Mouse (Mus musculus) left cerebral cortex, postnatal 14 days (tissue): Measurements from ENCODE around the gene Gm29427. TPM values are rescaled to one million over a fixed set of nuclear protein-coding genes. Genes with fewer than 3 reads are reported as not detected.

Source experiments
- DNase-seq, 2 experiments: peaks; one replicate each; pipeline ENCODE4 v3.0.0; 2021 to 2022; ENCODE audit warnings: low spot score in 2 of 2, mixed read lengths in 1 of 2
- intact Hi-C: fragments of 180-260 bp; cut with DNase I; formaldehyde crosslinking; loops from one replicate; pipeline ENCODE4 v1.15.1; 2025
- total RNA-seq, 2 experiments: library from RNA; stranded (reverse); gene quantifications; 2 replicates each; pipeline ENCODE4 v1.2.3; 2021

Gene Gm29427
- total RNA-seq, 2 experiments from 2014 or later = 0.62 TPM; not detected in 1

GRCm38 (mm10) chr1:130733671-130734070 lies 18.1 kb upstream of the Gm29427 start:
- no peak for DNase-seq
- intact Hi-C loops = no loop called here

- DNase-seq = no peak
- intact Hi-C loops = no loop called here
These were observed 17.4 kb upstream of the Gm29427 start for GRCm38 (mm10) chr1:130732706-130733658.

GRCm38 (mm10) chr1:130731741-130732337 lies 16.2 kb upstream of the Gm29427 start, which contains the start of gene AA986860:
Gene AA986860, plus strand, starts transcription at chr1:130731976.
- no peak for DNase-seq
- intact Hi-C loops = no loop called here

- intact Hi-C loops = no loop called here
These were observed 13.6 kb upstream of the Gm29427 start, which contains the start of gene Pfkfb2 for GRCm38 (mm10) chr1:130729153-130729552. Gene Pfkfb2, minus strand, starts transcription at chr1:130729253.

GRCm38 (mm10) chr1:130728708-130729107 lies 13.1 kb upstream of the Gm29427 start:
- intact Hi-C loops = no loop called here
- peak in 1 of 2 experiments; percentile 47 for DNase-seq

More at GRCm38 (mm10) chr1:130729153-130729552, 13.6 kb upstream of the Gm29427 start, which contains the start of gene Pfkfb2:
- DNase-seq = no peak

GRCm38 (mm10) chr1:130728070-130728469 lies 12.5 kb upstream of the Gm29427 start:
- intact Hi-C loops = no loop called here
- no peak for DNase-seq

- intact Hi-C loops = no loop called here
- peak in 1 of 2 experiments; percentile 39 for DNase-seq
These were observed 10.8 kb upstream of the Gm29427 start for GRCm38 (mm10) chr1:130726396-130726795.

GRCm38 (mm10) chr1:130724206-130724605 lies 8.6 kb upstream of the Gm29427 start:
- intact Hi-C loops = no loop called here
- DNase-seq = no peak

GRCm38 (mm10) chr1:130717291-130717871 lies 1.8 kb upstream of the Gm29427 start, which contains the start of gene Yod1:
Gene Yod1, plus strand, starts transcription at chr1:130717327.
- peak; percentile 87 for DNase-seq
- intact Hi-C loops = loop anchor here (2.0 kb wide), 1 partner anchor 67 kb away; no protein-coding TSS in a partner anchor

GRCm38 (mm10) chr1:130716513-130717290 lies 1.1 kb upstream of the Gm29427 start:
- intact Hi-C loops = loop anchor here (2.0 kb wide), 1 partner anchor 68 kb away; no protein-coding TSS in a partner anchor
- DNase-seq = peak; percentile 34 to 50

GRCm38 (mm10) chr1:130716218-130716512 lies 566 bp upstream of the Gm29427 start:
- intact Hi-C loops = loop anchor here (2.0 kb wide), 1 partner anchor 69 kb away; no protein-coding TSS in a partner anchor
- DNase-seq = no peak

- intact Hi-C loops = no loop called here
- peak in 1 of 2 experiments; percentile 14 for DNase-seq
These were observed 1.6 kb downstream of the Gm29427 start for GRCm38 (mm10) chr1:130714046-130714445.

GRCm38 (mm10) chr1:130710283-130711080 lies 5.1 kb downstream of the Gm29427 start:
- no peak for DNase-seq
- intact Hi-C loops = no loop called here

- intact Hi-C loops = no loop called here
- DNase-seq = no peak
These were observed 12.0 kb downstream of the Gm29427 start for GRCm38 (mm10) chr1:130703613-130704012.

- intact Hi-C loops = no loop called here
- no peak for DNase-seq
These were observed 13.6 kb downstream of the Gm29427 start for GRCm38 (mm10) chr1:130701976-130702375.

GRCm38 (mm10) chr1:130699937-130700633 lies 15.5 kb downstream of the Gm29427 start:
- intact Hi-C loops = no loop called here
- peak; percentile 39 to 40 for DNase-seq

- no peak for DNase-seq
- intact Hi-C loops = no loop called here
These were observed 17.0 kb downstream of the Gm29427 start for GRCm38 (mm10) chr1:130698601-130699000.

GRCm38 (mm10) chr1:130683905-130684304 lies 31.7 kb downstream of the Gm29427 start:
- no peak for DNase-seq

More at GRCm38 (mm10) chr1:130683905-130684304, 31.7 kb downstream of the Gm29427 start:
- intact Hi-C loops = no loop called here
